Mouse (Mus musculus) lung, adult 18-20 months (tissue): ENCODE results near the gene Ifnar1.

Source experiments
- DNase-seq, 2 experiments: peaks; one replicate each; pipeline ENCODE4 v3.0.0; 2022; ENCODE audit warnings: mixed read lengths in 2 of 2

The Ifnar1 gene

DNA sequence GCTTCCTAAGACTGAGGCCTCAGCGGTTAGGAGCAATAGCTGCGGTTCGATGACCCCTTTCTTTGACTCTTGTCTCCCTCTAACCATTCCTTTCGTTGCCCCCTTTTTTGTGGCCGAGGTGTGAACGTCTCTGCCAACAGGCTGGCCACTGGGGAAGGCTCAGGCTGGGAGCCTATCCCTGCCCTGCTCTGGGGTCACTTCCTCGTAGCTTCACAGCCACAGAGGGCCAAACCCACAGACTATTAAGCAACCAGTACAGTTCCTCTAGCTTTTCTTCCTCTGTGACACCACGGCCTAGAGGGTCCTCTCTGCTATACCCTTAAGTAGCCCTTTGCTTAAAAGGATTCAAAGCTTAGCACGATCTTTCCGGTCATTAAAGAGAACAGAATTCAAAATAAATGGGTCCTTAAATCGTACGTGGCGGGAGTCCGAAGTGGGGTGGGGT is 61.4 kb downstream of the Ifnar1 start:
- peak; percentile 69 for DNase-seq

DNA sequence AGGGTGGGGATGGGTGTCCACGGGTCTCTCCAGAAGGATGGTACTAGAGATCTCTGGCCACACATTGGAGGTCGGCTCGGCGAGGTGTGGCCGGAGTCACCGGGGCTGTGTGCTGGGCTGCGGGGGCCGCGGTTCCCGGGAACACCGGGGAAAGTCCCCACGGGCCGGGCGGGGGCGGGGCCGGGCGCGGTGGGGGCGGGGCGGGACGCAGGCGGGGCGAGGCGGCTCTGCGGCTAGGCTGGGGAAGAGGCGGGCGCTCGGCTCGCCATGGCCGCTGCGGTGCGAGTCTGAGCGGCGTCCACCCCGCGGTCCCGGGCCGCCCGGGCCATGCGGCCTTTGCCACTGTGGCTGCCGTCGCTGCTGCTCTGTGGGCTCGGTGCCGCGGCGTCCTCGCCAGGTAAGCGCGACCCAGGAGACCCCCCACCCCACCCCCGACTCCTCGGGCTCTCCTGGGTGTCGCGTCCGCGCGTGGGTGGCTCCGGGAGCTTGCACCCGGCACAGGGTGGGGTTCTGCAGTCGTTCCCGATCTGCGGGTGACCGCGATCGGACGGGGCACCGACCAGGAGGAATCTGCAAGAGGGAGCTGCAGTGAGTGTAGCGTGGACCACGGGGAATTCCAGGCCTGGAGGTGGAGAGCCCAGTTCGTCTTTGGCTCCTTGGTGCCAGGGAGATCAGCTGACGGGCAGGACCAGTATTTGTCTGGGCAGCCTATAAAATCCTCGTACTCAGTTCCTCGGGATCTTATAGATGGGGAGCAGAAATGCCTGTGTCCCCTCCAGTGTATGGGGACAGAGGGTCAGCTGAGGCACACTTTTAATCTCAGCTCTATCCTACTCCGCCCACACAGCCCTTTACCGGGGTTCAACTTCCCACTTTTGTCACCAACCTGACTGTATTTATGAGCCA is 62.1 kb downstream of the Ifnar1 start, which contains the start of gene Ifngr2:
Gene Ifngr2 (plus strand): TSS at position 237 of the 906 bp plus-strand sequence.
- peak; percentile 71 to 76 for DNase-seq

DNA sequence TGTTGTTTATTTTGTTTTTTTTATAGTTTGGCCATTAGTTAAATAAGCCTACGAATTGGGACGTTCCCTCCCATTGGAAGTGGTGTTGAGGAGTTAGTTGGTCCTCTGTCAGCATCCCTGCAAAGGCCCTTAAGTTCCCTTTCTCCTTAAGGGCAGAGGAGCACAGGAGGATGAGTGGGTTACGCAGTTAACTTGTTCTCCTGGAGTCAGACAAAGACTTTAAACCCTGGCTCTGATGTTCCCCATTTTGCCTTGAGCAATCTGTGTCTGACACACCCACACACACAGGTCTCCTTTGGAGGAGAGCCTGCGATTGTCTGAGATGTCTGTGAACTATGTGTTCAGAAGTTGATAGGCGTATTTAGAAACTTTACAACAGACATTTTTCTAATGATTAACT is 62.9 kb downstream of the Ifnar1 start:
- no peak for DNase-seq

DNA sequence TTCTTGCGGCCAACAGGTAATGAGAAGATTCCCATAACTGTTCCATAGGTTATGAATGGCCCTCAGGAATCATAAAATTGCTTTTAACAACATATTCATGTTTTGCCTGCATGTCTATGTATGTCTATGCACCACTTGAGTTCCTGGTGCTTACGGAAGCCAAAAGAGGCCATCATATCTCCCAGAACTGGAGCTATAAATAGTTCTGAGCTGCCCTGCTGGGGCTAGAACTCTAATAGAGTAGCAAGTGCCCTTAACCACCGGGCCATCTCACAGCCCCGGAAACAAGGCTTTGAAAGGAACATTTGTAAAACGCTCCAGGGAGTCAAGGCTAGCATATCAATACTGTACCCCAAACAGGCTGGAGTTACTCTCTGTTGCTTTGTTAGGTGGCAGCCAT is 63.5 kb downstream of the Ifnar1 start:
- DNase-seq, result no peak

DNA sequence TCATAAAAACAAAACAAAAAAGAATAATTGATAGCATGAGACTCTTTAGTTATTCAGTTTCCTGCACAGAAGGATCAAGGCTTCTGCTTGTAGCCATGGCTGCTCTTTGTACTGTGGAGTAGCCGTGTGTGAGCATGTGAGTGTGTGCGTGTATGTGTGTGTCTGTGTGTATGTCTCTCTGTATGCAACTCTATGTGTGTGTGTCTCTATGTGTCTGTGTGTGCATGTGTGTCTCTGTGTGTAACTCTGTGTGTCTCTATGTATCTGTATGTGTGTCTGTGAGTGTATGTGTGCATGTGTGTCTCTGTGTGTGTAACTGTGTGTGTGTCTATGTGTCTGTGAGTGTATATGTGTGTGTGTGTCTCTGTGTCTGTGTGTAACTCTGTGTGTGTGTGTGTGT is 64.0 kb downstream of the Ifnar1 start:
- DNase-seq, result no peak

DNA sequence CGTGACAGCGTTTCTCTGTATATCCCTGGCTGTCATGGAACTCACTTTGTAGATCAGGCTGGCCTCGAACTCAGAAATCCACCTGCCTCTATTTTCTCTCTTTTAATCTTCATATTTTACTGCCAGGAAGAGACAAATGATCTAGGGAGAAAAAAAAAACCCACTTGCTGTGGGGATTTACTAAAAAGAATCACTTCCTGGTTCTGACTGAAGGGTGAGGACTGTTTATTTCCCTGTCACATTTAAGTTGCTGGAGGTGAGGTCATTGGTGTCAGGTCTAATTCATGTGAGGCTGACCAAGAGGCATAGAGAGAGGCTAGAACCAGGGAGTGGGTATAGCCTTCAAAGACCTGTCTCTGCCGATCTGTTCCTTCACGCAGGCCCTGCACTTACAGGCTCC is 64.6 kb downstream of the Ifnar1 start:
- no peak for DNase-seq

DNA sequence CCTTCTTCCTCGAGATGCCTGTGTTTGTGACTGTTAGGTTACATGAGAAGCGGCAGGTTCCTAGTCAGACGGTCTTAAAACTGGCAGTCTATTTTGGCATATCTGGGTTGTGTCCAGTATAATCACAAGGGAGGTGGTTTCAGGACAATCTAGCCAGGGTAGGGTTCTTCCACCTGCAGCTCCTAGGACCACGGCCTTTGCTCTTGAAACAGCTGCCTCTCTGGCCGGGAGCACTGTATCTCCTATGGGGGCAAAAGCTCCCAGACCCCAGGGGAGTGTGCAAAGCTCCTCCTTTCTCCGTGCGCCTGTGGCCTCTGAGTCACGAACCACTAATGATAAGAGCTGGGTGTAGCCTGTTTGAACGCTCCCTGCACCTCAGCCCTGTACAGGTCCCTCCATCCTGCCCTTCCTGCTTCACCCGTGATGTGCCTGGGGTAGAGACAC is 66.1 kb downstream of the Ifnar1 start:
- peak in 1 of 2 experiments; percentile 57 for DNase-seq

DNA sequence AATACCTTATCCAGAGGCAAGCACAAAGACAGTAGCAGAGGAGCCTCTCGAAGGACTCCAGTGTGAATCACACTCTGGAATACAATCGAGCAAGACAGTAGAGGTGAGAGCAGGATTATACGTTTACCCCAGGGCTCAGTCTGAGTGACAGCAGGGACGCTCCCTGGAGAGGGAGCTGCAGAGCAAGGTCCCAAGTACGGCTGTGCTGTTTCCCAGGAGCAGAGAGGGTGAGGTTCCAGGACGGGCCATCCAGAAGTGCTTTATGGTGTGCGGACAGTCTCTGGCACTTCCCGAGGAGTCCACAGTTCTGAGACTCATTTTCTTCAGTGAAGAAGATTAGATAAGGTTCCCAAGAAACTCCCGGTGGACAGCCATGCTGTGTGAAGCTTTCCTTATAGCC is 67.0 kb downstream of the Ifnar1 start:
- DNase-seq, result no peak

DNA sequence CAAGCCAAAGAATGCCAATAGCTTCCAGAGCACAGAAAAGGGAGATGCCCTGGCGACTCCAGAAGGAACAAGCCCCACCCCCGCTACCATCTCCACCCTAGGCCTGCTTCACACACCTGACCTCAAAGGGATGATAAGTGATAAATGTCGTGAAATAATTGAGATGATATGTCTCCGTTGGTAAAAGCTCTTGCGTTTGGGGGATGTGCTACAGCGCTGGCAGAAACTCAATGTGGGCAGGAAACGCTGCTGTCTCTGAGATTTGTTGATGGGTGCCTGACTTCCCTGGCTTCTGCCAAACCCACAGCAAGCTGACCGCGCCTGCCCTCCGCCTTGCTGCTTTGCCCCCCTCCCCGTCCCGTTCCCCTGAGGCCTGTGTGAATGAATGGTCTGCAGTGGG is 68.6 kb downstream of the Ifnar1 start:
- DNase-seq, result peak; percentile 66 to 77

DNA sequence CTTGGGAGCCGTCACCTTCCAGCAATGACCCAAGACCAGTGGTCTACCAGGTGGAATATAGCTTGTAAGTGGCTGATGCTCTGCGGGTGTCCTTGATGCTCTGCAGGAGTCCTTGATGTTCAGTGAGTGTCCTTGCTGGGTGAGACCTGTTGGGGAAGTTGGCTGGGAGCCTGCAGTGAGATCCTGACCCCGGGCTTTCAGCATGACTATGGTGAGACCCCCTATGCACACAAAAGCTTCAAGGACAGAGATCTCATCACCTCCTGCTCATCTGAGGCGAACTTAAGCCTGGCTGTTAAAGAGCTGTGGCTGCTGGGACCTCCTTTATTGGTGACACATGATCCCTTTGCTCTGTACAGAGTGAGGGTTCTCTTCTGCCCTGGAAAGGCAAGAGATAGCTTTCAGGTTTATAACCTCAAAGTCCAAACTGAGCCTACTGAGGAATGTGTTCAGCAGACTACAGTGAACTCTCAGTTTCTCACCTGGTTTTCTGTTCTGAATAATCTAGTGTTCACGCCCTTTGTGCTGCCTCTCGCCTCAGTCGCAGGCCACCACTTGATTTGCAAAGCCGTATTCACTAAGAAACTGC is 70.1 kb downstream of the Ifnar1 start:
- DNase-seq, result no peak

DNA sequence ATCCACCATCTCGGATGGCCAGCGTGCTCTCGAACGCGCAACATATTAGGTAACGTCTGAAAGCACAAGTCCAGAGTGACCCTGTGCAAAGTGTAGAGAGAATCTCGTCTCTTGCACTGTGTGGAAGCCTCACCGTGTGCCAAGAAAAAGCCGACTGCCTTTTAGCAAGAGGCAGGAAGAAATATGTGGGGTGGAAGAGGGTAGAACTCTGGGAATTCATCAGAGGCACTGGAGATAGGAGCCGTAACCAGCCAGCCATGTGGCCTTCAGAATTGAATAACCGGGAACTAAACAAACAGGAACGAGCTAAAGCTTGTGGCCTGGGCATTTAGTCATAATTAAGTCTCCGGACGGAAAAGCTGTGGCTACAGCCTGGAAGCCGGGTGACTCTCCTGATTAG is 71.6 kb downstream of the Ifnar1 start:
- no peak for DNase-seq
